Mouse (Mus musculus) liver, postnatal 0 days (tissue): ENCODE measurements around the gene Lclat1.

Source experiments
- CTCF ChIP-seq: sonication (generic); IDR thresholded peaks from 2 replicates; pipeline ENCODE4 v1.5.1; 2016; ENCODE audit warnings: antibody characterized with exemption, low read depth
- EP300 ChIP-seq: IDR thresholded peaks from 2 replicates; pipeline ENCODE4 v1.6.1; 2016; ENCODE audit warnings: antibody characterized with exemption, low read depth, mild to moderate bottlenecking

- TF ChIP-seq CTCF (no peak), EP300 (no peak)
Observed at GRCm38 (mm10) chr17:73255801-73256200, 148.0 kb downstream of the Lclat1 start.
